Mouse (Mus musculus) activated CD4-positive, CD25-positive, alpha-beta regulatory T cell, adult 4 months (primary cell): ENCODE results near the gene Ranbp3l. TPM values are rescaled to one million over a fixed set of nuclear protein-coding genes. Genes with fewer than 3 reads are reported as not detected.

Experiments
- ATAC-seq: one replicate; pipeline ENCODE4 v1.8.0; 2017
- polyA plus RNA-seq, 2 experiments: library from polyadenylated mRNA; unstranded; fragments of 100-300 nt; shearing (Covaris generic); gene quantifications; one replicate each; pipeline ENCODE4 v1.2.1; 2017

Ranbp3l gene
- polyA plus RNA-seq, 2 experiments from 2014 or later: 0.22 TPM; not detected in 1

GRCm38 (mm10) chr15:9071556-9072544 lies 104.1 kb downstream of the Ranbp3l start:
- peak; percentile 30 for ATAC-seq

- no peak for ATAC-seq
Measured at GRCm38 (mm10) chr15:9072630-9073029, 104.9 kb downstream of the Ranbp3l start.

- ATAC-seq: no peak
Measured at GRCm38 (mm10) chr15:9073067-9073608, 105.4 kb downstream of the Ranbp3l start.

GRCm38 (mm10) chr15:9073684-9074083 lies 105.9 kb downstream of the Ranbp3l start:
- ATAC-seq: no peak

- no peak for ATAC-seq
Measured at GRCm38 (mm10) chr15:9074139-9074538, 106.4 kb downstream of the Ranbp3l start.

- no peak for ATAC-seq
Measured at GRCm38 (mm10) chr15:9074671-9075070, 106.9 kb downstream of the Ranbp3l start.

- no peak for ATAC-seq
Measured at GRCm38 (mm10) chr15:9075608-9076200, 108.0 kb downstream of the Ranbp3l start.

- no peak for ATAC-seq
Measured at GRCm38 (mm10) chr15:9078481-9079300, 110.9 kb downstream of the Ranbp3l start.

- no peak for ATAC-seq
Measured at GRCm38 (mm10) chr15:9079626-9080025, 111.9 kb downstream of the Ranbp3l start.

- ATAC-seq: no peak
Measured at GRCm38 (mm10) chr15:9080206-9080605, 112.5 kb downstream of the Ranbp3l start.

- ATAC-seq: no peak
Measured at GRCm38 (mm10) chr15:9081294-9081693, 113.5 kb downstream of the Ranbp3l start.

GRCm38 (mm10) chr15:9082753-9083152 lies 115.0 kb downstream of the Ranbp3l start:
- ATAC-seq: no peak

- no peak for ATAC-seq
Measured at GRCm38 (mm10) chr15:9086813-9087212, 119.1 kb downstream of the Ranbp3l start.

GRCm38 (mm10) chr15:9087421-9087820 lies 119.7 kb downstream of the Ranbp3l start:
- no peak for ATAC-seq

- ATAC-seq: no peak
Measured at GRCm38 (mm10) chr15:9087895-9088682, 120.3 kb downstream of the Ranbp3l start.

GRCm38 (mm10) chr15:9088683-9089072 lies 120.9 kb downstream of the Ranbp3l start:
- ATAC-seq: no peak

- no peak for ATAC-seq
Measured at GRCm38 (mm10) chr15:9089136-9089720, 121.5 kb downstream of the Ranbp3l start.

GRCm38 (mm10) chr15:9090662-9091061 lies 122.9 kb downstream of the Ranbp3l start:
- no peak for ATAC-seq

GRCm38 (mm10) chr15:9093598-9094365 lies 126.0 kb downstream of the Ranbp3l start:
- no peak for ATAC-seq

GRCm38 (mm10) chr15:9094366-9094750 lies 126.6 kb downstream of the Ranbp3l start:
- no peak for ATAC-seq

- ATAC-seq: no peak
Measured at GRCm38 (mm10) chr15:9096865-9097264, 129.1 kb downstream of the Ranbp3l start.
